Mouse (Mus musculus): ENCODE data around the gene Pdss2. TPM values are rescaled to one million over a fixed set of nuclear protein-coding genes. Genes with fewer than 3 reads are reported as not detected.

The Pdss2 gene
- total RNA-seq, 2 experiments from 2014 or later = 16.9 to 17.2 TPM

DNA sequence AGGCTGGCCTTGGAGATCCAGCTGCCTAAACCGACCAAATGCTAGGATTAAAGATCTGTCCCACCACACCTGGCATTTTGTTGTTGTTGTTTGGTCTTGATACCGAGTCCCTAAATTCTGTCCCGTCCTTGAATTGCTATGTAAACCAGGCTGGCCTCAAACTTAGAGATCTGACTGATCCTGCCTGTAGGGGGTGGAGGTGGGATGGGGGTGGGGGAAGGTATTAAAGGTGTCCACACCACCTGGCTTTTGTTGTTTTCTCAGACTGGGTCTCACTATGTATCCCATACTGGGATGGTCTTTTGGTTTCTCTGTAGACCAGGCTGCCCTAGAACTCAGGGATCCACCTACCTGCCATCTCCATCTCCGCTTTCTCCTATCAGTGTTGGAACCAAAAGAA lies 259.9 kb downstream of the Pdss2 start:
- no peak overlapping the region for H3K4me3 ChIP-seq
- H3K27ac ChIP-seq = no peak overlapping the region
- intact Hi-C loops (cut with DNase I) = no loop called here
- no peak for TF ChIP-seq CTCF (IDR thresholded peaks at IDR 0.05)
- DNase-seq (ENCODE audit: extremely low spot score in 1 of 2, low spot score in 2 of 2) = no peak

DNA sequence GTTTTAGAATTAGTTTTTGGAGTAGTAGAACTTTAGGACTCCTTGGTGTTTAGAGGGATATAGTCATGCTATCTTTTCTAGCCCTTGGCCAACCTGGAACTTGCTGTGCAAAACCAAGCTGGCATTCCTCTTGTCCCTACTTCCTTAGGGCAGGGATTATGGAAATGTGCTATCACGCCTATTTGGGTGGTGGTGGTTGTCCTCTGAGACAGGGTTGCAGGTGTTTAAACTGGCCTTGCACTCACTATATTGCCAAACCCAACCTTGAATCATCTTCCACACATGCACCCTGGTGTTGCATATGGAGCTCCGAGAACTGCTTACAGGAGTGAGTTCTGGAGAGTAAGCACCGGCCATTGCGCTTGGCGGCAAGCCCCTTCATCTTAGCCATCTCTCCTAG lies 260.7 kb downstream of the Pdss2 start:
- no peak overlapping the region for H3K27ac ChIP-seq
- no peak overlapping the region for H3K4me3 ChIP-seq
- intact Hi-C loops (cut with DNase I) = no loop called here
- DNase-seq (ENCODE audit: extremely low spot score in 1 of 2, low spot score in 2 of 2) = no peak
- no peak for TF ChIP-seq CTCF (IDR thresholded peaks at IDR 0.05)

DNA sequence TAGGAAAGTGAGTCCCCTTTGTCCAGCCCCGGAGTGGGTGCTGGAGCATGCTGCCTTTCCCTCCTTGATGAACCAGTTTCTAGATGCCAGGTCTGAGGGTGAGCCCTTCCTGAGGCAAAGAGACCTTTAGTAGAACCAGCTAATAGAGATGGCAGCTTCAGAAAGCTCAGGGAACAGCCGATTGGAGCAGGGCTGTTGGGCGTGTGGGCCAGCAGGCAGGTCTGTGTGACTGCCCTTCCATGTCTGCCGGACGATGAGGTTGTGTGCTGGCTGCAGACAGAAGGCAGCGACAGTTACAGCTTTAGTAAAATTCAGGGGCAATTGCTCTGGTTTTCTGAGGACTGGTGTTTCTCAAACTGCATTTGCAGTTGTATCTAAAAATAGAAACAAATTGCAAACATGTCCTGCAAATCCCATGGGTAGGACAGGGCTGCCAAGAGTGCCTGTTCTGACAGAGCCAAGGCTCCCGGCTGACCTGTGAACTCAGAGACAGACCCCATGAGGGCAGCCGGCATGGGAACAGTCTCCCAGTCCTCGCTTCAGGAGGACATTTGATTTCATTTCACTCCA lies 262.2 kb downstream of the Pdss2 start:
- Histone ChIP-seq H3K27ac (no peak overlapping the region), H3K4me3 (no peak overlapping the region)
- no peak for DNase-seq (ENCODE audit: extremely low spot score in 1 of 2, low spot score in 2 of 2)
- intact Hi-C loops (cut with DNase I) = no loop called here
- no peak for TF ChIP-seq CTCF (IDR thresholded peaks at IDR 0.05)

DNA sequence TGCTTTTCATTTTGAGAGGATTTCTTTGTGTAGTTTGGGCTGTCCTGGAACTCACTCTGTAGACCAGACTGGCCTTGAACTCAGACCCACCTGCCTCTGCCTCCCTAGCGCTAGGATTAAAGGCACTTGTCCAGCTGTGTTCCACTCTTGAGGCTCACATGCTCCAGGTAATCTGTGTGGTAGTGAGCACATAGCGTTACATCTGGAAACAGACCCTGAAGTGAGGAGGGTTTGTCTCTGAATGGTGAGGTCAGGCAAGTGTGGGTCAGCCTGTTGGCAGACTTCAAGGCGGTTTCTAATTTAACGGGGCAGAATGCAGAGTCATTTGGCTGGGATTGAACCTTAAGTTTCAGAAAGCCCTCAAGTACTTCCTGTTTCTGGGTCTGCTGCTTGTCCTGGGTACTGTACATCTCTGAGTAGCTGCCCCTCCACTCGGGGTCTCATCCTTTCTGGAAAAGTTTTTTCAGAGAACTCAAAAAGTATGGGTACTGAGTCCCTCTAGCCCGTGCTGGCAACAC lies 264.5 kb downstream of the Pdss2 start:
- no peak for DNase-seq (ENCODE audit: extremely low spot score in 1 of 2, low spot score in 2 of 2)
- intact Hi-C loops (cut with DNase I) = no loop called here
- no peak for TF ChIP-seq CTCF (IDR thresholded peaks at IDR 0.05)
- Histone ChIP-seq H3K4me3 (no peak overlapping the region), H3K27ac (no peak overlapping the region)

DNA sequence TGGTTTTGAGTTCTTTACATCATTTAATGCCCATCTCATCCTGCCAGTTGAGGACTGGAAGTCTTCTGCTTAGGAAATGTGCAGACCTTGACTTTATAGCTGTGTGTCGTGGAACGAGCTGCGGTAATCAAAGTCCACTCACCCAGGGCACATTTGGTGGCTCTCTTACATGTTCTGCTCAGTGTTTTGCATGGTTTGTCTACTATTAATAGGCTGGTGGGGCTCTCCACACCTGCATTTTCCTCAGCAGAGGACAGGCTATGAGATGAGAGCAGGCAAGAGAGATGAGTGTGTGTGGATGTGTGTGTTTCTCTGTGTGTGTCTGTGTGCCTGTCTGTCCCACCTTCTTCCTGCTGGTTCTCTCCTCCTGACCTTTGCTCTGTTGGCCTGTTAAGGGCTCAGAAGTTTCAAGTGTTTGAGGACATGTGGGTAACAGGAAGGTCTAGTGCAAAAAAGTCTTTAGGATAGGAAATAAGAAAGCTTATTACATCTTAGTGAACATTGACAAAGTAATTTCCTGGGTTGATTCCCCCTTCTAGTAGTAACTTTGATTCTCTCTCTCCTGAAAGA lies 266.2 kb downstream of the Pdss2 start:
- intact Hi-C loops (cut with DNase I) = no loop called here
- TF ChIP-seq CTCF (IDR thresholded peaks at IDR 0.05) = no peak
- Histone ChIP-seq H3K27ac (no peak overlapping the region), H3K4me3 (no peak overlapping the region)
- no peak for DNase-seq (ENCODE audit: extremely low spot score in 1 of 2, low spot score in 2 of 2)

DNA sequence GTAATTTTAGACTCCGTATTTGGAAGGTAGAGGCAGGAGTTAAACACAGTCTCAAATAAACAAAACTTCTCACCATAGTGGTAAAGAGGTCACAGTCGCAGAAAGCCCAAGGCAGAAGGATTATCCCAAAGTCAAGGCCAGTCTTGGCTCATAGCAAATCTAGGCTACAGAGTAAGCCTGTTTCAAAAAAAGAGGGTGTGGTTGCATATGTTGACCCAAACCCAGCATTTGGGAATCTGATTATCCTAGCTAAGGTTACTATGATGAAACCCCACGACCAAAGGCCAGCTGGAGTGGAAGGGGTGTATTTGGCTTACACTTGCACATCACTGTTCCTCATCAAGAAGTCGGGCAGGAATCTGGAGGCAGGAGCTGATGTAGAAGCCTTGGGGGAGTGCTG lies 267.0 kb downstream of the Pdss2 start:
- no peak for DNase-seq (ENCODE audit: extremely low spot score in 1 of 2, low spot score in 2 of 2)
- Histone ChIP-seq H3K27ac (no peak overlapping the region), H3K4me3 (no peak overlapping the region)
- TF ChIP-seq CTCF (IDR thresholded peaks at IDR 0.05) = no peak
- intact Hi-C loops (cut with DNase I) = no loop called here

DNA sequence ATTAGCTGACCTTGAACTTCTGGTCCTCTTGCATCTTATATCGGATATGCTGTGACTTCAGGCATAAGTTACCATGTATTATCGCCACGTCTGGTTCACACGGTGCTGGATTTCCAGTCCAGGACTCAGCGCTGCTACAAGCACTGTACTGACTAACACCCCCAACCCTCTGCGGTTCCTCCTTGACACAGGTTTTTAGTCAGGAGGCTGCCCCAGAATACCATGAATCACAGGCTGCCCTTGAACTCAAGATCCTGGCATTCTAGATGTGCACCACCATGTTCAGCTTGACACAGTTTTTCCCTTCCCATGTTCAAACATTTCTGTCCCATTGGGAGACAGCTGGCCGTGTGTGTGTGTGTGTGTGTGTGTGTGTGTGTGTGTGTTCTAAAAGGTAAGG lies 267.9 kb downstream of the Pdss2 start:
- intact Hi-C loops (cut with DNase I) = no loop called here
- Histone ChIP-seq H3K4me3 (no peak overlapping the region), H3K27ac (no peak overlapping the region)
- no peak for DNase-seq (ENCODE audit: extremely low spot score in 1 of 2, low spot score in 2 of 2)
- no peak for TF ChIP-seq CTCF (IDR thresholded peaks at IDR 0.05)

DNA sequence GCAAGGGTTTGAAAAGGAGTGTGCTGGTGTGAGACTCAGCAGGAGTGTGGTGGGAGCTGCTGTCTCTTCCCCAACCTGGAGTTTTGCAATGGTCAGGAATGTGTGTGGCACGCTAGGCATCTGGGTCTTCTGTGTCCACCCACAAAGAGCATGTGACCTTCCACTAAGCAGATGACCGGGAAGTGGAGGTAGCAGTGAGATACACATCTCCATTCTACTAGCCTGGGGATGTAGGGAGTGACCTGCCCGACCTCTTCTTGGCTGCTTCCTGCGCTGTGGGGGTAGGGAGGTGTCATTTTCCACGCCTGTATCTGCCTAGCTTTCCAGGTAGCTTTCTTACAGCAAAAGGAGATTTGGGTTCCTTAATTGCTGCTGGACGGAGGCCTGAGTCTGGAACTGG lies 268.3 kb downstream of the Pdss2 start:
- no peak for DNase-seq (ENCODE audit: extremely low spot score in 1 of 2, low spot score in 2 of 2)
- no peak for TF ChIP-seq CTCF (IDR thresholded peaks at IDR 0.05)
- intact Hi-C loops (cut with DNase I) = no loop called here
- Histone ChIP-seq H3K4me3 (no peak overlapping the region), H3K27ac (no peak overlapping the region)

DNA sequence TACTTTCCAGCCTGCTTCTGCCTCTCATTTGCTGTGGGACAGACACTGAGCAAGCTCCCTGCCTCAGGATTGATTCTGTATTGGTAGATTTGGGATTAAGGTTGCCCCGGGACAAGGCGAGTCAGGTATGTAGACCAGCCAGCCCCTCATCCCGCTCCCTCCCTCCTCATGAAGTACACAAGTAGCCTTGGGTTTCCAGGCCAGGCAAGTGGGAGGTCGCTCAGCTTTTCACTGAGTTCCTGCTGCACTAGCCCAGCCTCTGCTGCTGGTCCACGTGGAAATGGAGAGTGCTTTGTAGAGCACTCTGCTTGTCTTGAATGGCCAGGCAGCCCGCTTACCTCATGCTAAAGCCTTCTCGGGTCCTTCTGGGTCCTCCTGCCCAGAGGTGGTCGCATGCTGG lies 268.7 kb downstream of the Pdss2 start:
- no peak for TF ChIP-seq CTCF (IDR thresholded peaks at IDR 0.05)
- no peak for DNase-seq (ENCODE audit: extremely low spot score in 1 of 2, low spot score in 2 of 2)
- intact Hi-C loops (cut with DNase I) = no loop called here
- no peak overlapping the region for H3K27ac ChIP-seq
- H3K4me3 ChIP-seq = no peak overlapping the region

DNA sequence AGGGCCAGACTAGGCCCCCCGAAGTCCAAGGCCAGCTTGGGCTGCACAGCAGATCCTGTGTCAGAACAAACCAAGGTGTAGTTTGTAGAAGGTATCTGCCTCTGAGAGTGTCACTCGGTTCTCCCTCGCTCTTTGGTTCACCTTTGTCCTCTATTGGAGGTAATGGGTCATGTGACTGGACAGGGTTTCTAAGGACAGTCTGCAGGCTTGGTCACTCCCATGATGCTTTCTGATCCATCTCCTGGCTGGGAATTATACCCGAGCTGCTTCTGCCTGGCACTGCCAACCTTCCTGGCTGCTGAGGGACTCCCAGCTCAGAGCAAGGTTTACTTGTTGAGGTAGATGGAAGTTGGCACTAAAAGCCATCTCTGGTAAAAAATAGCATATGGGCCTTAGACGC lies 269.6 kb downstream of the Pdss2 start:
- no peak overlapping the region for H3K4me3 ChIP-seq
- no peak for TF ChIP-seq CTCF (IDR thresholded peaks at IDR 0.05)
- H3K27ac ChIP-seq = no peak overlapping the region

DNA sequence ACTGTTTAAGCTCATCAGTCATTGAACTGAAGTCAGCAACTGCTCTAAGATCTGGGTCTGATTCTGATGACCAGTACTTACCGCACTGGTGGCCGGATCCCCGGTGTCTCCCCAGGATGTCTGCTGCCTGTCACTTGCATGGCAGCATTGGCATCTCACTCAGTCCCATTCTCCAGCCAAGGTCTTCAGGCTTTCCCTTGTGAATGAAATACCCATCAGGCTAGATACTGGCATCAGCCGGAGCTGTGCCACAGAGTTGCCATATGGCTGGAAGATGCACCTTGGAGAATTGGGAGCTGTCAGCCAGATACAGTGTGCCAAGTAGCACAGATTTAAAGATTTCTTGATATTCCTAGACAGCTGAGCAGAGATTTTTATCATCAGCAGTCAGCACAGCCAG lies 281.3 kb downstream of the Pdss2 start:
- no peak overlapping the region for H3K4me3 ChIP-seq
- intact Hi-C loops (cut with DNase I) = no loop called here
- TF ChIP-seq CTCF (IDR thresholded peaks at IDR 0.05) = no peak
- H3K27ac ChIP-seq = no peak overlapping the region
- DNase-seq (ENCODE audit: extremely low spot score in 1 of 2, low spot score in 2 of 2) = no peak

More for the DNA sequence above, 269.6 kb downstream of the Pdss2 start:
- no peak for DNase-seq (ENCODE audit: extremely low spot score in 1 of 2, low spot score in 2 of 2)
- intact Hi-C loops (cut with DNase I) = no loop called here

DNA sequence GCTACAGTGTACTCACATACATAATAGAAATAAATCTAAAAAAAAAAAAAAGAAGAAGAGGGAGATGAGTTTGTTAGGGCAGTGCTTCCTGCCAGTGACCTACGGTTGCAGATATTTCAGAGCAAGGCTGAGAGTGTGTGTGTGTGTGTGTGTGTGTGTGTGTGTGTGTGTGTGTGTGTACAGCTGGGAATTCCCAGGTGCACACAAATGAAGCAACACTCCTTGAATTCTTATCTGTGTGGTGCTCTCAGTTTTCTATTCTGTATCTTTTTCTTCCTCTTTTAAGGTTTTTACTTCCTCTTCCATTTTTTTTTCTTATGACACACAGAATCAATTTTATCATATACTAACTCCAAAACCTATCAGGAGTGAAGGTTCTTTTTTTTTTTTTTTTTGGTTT lies 283.0 kb downstream of the Pdss2 start:
- Histone ChIP-seq H3K4me3 (no peak overlapping the region), H3K27ac (no peak overlapping the region)
- no peak for TF ChIP-seq CTCF (IDR thresholded peaks at IDR 0.05)
- intact Hi-C loops (cut with DNase I) = no loop called here
- DNase-seq (ENCODE audit: extremely low spot score in 1 of 2, low spot score in 2 of 2) = no peak

DNA sequence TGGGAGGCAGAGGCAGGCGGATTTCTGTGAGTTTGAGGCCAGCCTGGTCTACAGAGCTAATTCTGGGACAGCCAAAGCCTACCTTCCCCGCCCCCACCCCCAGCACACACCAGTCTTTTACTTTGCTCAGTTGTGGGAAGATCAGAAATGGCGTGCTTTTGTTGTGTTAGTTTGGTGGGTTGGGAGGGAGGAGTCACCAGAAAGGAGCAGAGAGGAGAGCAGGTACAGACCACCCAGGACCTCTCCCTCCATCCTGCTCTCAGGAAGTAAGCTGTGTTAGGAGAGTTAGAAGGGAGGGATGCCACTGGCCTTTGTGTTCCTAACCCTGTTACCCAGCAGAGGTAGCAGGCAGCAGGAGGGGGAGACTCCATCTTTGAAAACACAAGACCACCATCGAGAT lies 285.8 kb downstream of the Pdss2 start:
- no peak for DNase-seq (ENCODE audit: extremely low spot score in 1 of 2, low spot score in 2 of 2)
- Histone ChIP-seq H3K27ac (no peak overlapping the region), H3K4me3 (no peak overlapping the region)
- intact Hi-C loops (cut with DNase I) = no loop called here
- no peak for TF ChIP-seq CTCF (IDR thresholded peaks at IDR 0.05)
